Mouse (Mus musculus) ES-Bruce4 (cell line): Measurements from ENCODE around the gene Raver2.

ENCODE experiments used
- CTCF ChIP-seq: IDR thresholded peaks from one replicate; pipeline ENCODE4 v1.8.1; 2011; ENCODE audit warnings: low read depth, low read length
- POLR2A ChIP-seq: IDR thresholded peaks from one replicate; pipeline ENCODE4 v1.8.1; 2011; ENCODE audit warnings: low read length; ENCODE audit not compliant: insufficient read depth

GRCm38 (mm10) chr4:101071570-101071969 lies 2.8 kb downstream of the Raver2 start:
- TF ChIP-seq CTCF: no peak
- TF ChIP-seq POLR2A: no peak
